Mouse (Mus musculus) stomach, embryonic 14.5 days (tissue): ENCODE data around the gene Arhgef28. TPM values are rescaled to one million over a fixed set of nuclear protein-coding genes. Genes with fewer than 3 reads are reported as not detected.
A peak's percentile ranks its signal among the peaks of the same experiment; 100 is the strongest.

Experiments used
- ATAC-seq: fragments of 200-750 bp; cut with Nextera tagmentation; 2 replicates; pipeline ENCODE4 v1.8.0; 2017; ENCODE audit warnings: low read depth, moderate TSS enrichment; ENCODE audit not compliant: insufficient number of reproducible peaks, insufficient read depth, low FRiP score
- H3K27ac ChIP-seq: fragments of 300-500 bp; sonication (generic); 2 replicates; pipeline ENCODE4 v1.5.1; 2014; ENCODE audit warnings: mild to moderate bottlenecking, low read length, moderate library complexity, mixed read lengths
- H3K27me3 ChIP-seq: fragments of 300-500 bp; sonication (generic); 2 replicates; pipeline ENCODE4 v1.6.1; 2014; ENCODE audit warnings: low read length, control low read depth, mixed read lengths; ENCODE audit not compliant: control insufficient read depth, insufficient read depth
- H3K36me3 ChIP-seq: fragments of 300-500 bp; sonication (generic); 2 replicates; pipeline ENCODE4 v1.6.1; 2014; ENCODE audit warnings: mild to moderate bottlenecking, control low read depth, low read length, moderate library complexity, mixed read lengths; ENCODE audit not compliant: control insufficient read depth, insufficient read depth
- H3K4me1 ChIP-seq: fragments of 300-500 bp; sonication (generic); 2 replicates; pipeline ENCODE4 v1.6.1; 2014; ENCODE audit warnings: low read length, control low read depth, mixed read lengths; ENCODE audit not compliant: control insufficient read depth, insufficient read depth
- H3K4me2 ChIP-seq: fragments of 300-500 bp; sonication (generic); replicated peaks from 2 replicates; pipeline ENCODE4 v1.6.1; 2014; ENCODE audit warnings: low read depth, low read length, control low read depth
- H3K4me3 ChIP-seq: fragments of 300-500 bp; sonication (generic); 2 replicates; pipeline ENCODE4 v1.5.1; 2014; ENCODE audit warnings: low read depth, low read length, control low read depth
- H3K9ac ChIP-seq: fragments of 300-500 bp; sonication (generic); replicated peaks from 2 replicates; pipeline ENCODE4 v1.6.1; 2014; ENCODE audit warnings: low read depth, mild to moderate bottlenecking, control low read depth, low read length, moderate library complexity, mixed read lengths
- H3K9me3 ChIP-seq: fragments of 300-500 bp; sonication (generic); 2 replicates; pipeline ENCODE4 v1.6.1; 2016; ENCODE audit warnings: low read depth, low read length, control low read depth; ENCODE audit not compliant: control insufficient read depth
- WGBS: fragments of 180-500 bp; shearing (Covaris S2); extraction: QIAGEN DNeasy Blood & Tissue Kit; methylation state at CpG from one replicate; pipeline ENCODE4 v1.1.7; 2014; 5-methylcytosine and 5-hydroxymethylcytosine counted together
- polyA plus RNA-seq: library from polyadenylated mRNA; unstranded; fragments of >200 nt; fragmentation: Nextera tagmentation; extraction: Ambion mirVana; gene quantifications from 2 replicates; pipeline ENCODE4 v1.2.1, GENCODE M21; 2014

The Arhgef28 gene
- polyA plus RNA-seq, 1 experiment from 2014 or later: 28.4 TPM

DNA sequence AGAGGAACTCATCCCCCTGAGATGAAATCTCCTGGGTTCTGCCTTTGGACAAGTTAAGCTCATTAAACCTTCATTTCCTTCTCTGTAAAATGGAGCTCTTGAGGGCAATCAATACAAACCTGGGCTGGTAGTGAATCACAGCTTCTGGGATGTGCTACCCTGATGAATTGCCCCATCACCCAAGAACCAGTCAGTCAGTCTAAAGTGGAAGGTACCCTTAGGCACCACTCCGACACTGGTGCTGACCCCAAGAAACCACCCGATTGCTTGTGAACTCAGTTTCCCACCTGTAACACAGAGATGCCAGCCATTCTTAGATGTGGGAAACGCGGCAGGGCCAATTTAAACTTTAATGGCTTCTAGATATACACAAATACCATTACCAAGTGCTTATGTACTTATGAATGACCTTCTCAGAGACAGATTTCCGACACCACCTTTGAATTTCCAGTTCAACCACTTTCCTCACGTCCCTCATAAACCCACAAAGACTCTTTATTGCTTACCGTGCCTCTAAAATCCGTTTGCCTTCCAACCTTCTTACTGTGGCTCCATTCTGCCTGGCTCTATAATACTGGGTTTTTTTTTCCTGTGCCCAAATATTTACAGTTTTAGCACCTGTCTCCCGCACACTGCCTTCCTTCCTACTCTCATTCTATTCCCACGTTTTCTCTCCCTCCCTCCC, 30.8 kb downstream of the Arhgef28 start:
- no peaks in the 10 kb centered on the region for H3K27me3 ChIP-seq
- no peak for ATAC-seq
- no peak overlapping the region for H3K4me3 ChIP-seq
- H3K9ac ChIP-seq: no peak overlapping the region
- H3K36me3 ChIP-seq: no peaks in the 10 kb centered on the region
- H3K27ac ChIP-seq: 0 out of 2 replicates have a peak overlapping the region, but pooled peaks have one; percentile 27
- no peaks in the 10 kb centered on the region for H3K4me1 ChIP-seq
- no peak overlapping the region for H3K4me2 ChIP-seq
- 46% methylated on average over 10 of the region's 10 CpGs for WGBS
- no peaks in the 10 kb centered on the region for H3K9me3 ChIP-seq

DNA sequence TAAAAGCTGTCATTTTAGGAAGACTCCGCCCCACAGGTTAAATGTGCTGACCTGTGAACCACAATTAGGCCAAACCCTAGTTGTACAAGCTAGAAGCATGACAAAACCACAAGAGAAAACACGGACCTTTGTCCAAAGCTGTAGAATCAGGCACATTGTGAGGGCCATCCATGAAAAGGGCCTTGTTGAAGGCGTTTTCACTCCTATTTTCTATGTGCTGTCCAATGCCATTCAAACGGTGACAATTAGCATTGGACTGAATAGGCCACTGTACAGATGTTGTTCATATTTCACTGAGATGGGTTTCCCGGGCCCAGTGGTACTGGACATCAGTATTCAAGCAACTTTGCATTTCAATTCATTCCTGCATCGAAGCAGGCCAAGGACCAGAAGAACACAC, 33.2 kb downstream of the Arhgef28 start:
- no peak overlapping the region for H3K9ac ChIP-seq
- H3K4me1 ChIP-seq: no peaks in the 10 kb centered on the region
- no peak overlapping the region for H3K27ac ChIP-seq
- H3K4me2 ChIP-seq: no peak overlapping the region
- no peaks in the 10 kb centered on the region for H3K36me3 ChIP-seq
- no peak overlapping the region for H3K4me3 ChIP-seq
- no peaks in the 10 kb centered on the region for H3K9me3 ChIP-seq
- 88% methylated on average over 6 of the region's 6 CpGs for WGBS
- no peak for ATAC-seq
- no peaks in the 10 kb centered on the region for H3K27me3 ChIP-seq

DNA sequence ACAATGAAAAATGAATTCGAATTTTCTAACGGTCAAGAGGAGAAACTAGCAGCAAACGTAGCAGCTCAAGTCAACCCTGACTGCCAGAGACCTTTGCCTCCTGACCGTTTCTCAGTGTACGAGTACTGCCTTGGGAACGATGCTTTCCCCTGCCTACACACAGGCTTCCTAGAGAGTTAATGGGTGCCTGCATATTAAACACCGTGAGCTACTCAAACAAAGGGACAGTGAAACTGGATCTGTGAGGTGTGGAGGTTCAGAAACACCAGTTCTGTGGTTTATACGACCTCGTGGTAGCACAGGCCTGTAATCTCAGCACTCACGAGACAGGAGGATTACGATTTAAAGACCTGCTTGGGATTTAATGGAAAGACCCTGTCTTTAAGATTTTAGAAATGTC, 33.9 kb downstream of the Arhgef28 start:
- WGBS: 64% methylated on average over 11 of the region's 11 CpGs
- no peaks in the 10 kb centered on the region for H3K36me3 ChIP-seq
- ATAC-seq: no peak

DNA sequence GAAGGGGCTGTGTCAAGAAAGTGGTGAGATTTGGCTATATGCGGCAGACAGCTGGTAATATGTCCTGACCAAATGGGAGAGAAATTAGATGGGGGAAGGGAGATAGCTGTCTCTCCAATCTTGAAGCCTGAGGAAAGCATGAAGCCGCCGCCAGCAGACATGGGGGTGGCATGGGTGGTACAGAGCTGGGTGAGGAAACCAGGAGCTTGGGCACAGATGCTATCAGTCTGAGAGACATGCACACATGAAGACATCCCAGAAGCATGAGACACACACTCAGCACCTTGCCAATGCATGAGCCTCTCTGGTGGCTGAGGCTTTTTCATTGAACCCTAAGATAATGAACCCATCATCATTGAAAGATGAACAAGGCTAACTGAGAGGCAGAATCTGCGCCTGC, 34.5 kb downstream of the Arhgef28 start:
- no peaks in the 10 kb centered on the region for H3K4me1 ChIP-seq
- H3K36me3 ChIP-seq: no peaks in the 10 kb centered on the region
- WGBS: 94% methylated on average over 4 of the region's 4 CpGs
- no peaks in the 10 kb centered on the region for H3K27me3 ChIP-seq
- H3K9ac ChIP-seq: no peak overlapping the region
- H3K4me3 ChIP-seq: no peak overlapping the region
- no peak for ATAC-seq
- no peak overlapping the region for H3K4me2 ChIP-seq
- H3K27ac ChIP-seq: no peak overlapping the region
- H3K9me3 ChIP-seq: no peaks in the 10 kb centered on the region

More for the DNA sequence above, 33.9 kb downstream of the Arhgef28 start:
- no peak overlapping the region for H3K4me2 ChIP-seq
- no peaks in the 10 kb centered on the region for H3K4me1 ChIP-seq
- H3K4me3 ChIP-seq: no peak overlapping the region
- H3K27ac ChIP-seq: no peak overlapping the region; the same call in 1 of the 2 replicates
- no peak overlapping the region for H3K9ac ChIP-seq
- no peaks in the 10 kb centered on the region for H3K27me3 ChIP-seq
- H3K9me3 ChIP-seq: no peaks in the 10 kb centered on the region

DNA sequence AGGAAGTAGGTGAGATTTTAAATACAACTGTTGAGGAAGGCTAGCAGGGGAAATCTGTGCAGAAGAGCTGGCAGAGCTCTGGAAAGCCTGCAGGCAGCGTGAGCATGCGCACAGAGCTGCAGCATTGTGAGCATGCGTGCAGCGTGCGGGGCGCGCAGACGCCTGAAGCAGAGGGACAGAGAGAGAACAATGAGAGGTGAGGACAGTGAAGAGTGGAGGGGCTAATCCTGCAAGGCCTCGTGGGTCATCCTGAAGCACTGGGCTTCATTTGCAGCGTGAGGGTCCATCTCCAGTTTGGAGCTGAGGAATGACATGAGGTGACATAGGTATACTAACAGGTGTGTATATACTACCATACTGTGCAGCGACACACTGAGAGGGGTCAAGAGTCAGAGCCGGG, 35.0 kb downstream of the Arhgef28 start:
- WGBS: 87% methylated on average over 12 of the region's 12 CpGs
- no peaks in the 10 kb centered on the region for H3K36me3 ChIP-seq
- no peak overlapping the region for H3K4me3 ChIP-seq
- no peak overlapping the region for H3K27ac ChIP-seq
- H3K27me3 ChIP-seq: no peaks in the 10 kb centered on the region
- ATAC-seq: no peak
- no peaks in the 10 kb centered on the region for H3K4me1 ChIP-seq
- H3K4me2 ChIP-seq: no peak overlapping the region
- H3K9ac ChIP-seq: no peak overlapping the region
- no peaks in the 10 kb centered on the region for H3K9me3 ChIP-seq

DNA sequence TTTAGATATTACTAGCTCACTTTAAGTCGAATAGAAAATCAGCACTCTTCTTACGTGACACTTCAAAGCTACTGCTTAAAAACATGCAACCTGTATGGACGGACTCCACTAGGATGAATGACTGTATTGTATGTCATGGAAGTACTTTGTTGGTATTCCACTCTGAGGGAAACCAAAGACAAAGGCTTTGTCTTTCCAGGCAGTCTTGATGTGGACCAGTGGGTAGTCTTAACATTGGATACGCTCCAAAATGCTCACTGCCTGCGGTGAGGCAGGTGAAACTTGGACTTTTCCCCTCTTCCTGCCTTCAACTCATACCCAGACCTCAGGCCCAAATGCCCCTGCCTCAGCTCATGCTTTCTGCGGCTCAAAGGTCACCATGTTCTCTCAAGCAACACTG, 41.4 kb downstream of the Arhgef28 start:
- no peak overlapping the region for H3K27ac ChIP-seq
- no peaks in the 10 kb centered on the region for H3K4me1 ChIP-seq
- H3K9ac ChIP-seq: no peak overlapping the region
- no peaks in the 10 kb centered on the region for H3K9me3 ChIP-seq
- no peak overlapping the region for H3K4me3 ChIP-seq
- H3K27me3 ChIP-seq: no peaks in the 10 kb centered on the region
- ATAC-seq: no peak
- WGBS: 80% methylated on average over 6 of the region's 6 CpGs
- H3K4me2 ChIP-seq: no peak overlapping the region
- no peaks in the 10 kb centered on the region for H3K36me3 ChIP-seq

DNA sequence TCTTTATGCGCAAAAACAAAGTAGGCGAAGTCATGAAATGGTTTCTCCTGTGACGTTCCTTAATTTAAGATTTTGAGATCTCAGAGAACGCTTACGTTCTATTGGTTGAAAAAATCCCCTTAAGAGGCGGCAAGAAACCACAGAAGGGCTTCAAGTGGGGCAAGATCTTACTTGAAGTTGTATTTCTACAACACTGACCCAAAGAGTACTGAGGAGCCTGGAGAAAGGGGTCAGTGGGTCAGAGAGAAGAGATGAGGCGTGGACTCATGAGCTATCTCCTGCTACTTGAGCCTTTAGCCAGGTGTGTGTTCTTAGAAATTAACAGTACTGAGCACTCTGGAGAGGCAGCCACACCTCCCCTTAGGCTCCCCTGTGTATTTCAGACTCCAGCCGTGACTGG, 44.7 kb downstream of the Arhgef28 start:
- no peak overlapping the region for H3K4me3 ChIP-seq

DNA sequence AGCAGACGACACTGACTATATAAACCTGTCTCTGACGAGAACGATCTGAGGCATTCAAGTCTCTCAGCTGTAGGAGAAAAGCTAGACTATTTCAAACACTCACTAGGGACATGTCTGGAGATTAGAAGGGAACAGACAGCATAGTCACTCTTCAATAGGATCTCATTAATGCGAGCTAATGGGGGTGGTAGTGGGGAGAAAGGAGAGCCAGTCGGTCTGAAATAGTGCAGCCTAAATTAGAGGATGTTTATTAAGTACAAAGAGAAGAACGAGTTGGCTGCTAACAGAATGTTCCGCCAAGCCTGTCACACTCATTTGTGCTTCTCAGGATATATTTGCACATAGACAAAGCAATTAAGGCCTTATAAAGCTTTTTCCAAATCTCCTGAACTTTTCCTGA, 49.6 kb downstream of the Arhgef28 start:
- Histone ChIP-seq H3K27me3 (no peaks in the 10 kb centered on the region), H3K4me2 (no peak overlapping the region), H3K36me3 (no peaks in the 10 kb centered on the region), H3K9ac (no peak overlapping the region), H3K4me3 (no peak overlapping the region), H3K4me1 (no peaks in the 10 kb centered on the region), H3K27ac (no peak overlapping the region), H3K9me3 (no peaks in the 10 kb centered on the region)
- no peak for ATAC-seq
- WGBS: 62% methylated on average over 7 of the region's 7 CpGs

More for the DNA sequence above, 44.7 kb downstream of the Arhgef28 start:
- no peaks in the 10 kb centered on the region for H3K36me3 ChIP-seq
- H3K4me2 ChIP-seq: no peak overlapping the region
- H3K9me3 ChIP-seq: no peaks in the 10 kb centered on the region
- no peak overlapping the region for H3K27ac ChIP-seq
- ATAC-seq: no peak
- WGBS: 94% methylated on average over 8 of the region's 8 CpGs
- H3K27me3 ChIP-seq: no peaks in the 10 kb centered on the region
- H3K9ac ChIP-seq: no peak overlapping the region
- no peaks in the 10 kb centered on the region for H3K4me1 ChIP-seq

DNA sequence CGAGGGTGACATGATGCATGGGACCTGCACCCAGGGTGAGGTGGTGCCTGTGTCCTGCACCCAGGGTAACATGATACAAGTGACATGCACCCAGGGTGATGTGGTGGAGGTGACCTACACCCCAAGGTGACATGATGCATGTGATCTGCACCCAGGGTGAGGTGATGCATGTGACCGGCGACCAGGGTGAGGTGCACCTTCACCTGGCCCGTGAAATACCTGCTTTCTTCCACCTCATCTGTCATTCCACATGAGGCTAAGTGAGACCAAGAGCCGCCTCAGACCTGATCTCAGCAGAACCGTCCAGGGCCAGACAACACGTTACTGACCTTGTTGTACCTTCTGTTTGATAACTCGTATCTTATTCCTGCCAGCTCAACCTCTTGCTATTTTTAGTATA, 53.5 kb downstream of the Arhgef28 start:
- no peaks in the 10 kb centered on the region for H3K9me3 ChIP-seq
- WGBS: 79% methylated on average over 8 of the region's 8 CpGs
- no peak overlapping the region for H3K9ac ChIP-seq
- ATAC-seq: no peak
- H3K27me3 ChIP-seq: no peaks in the 10 kb centered on the region
- no peak overlapping the region for H3K4me2 ChIP-seq
- H3K27ac ChIP-seq: no peak overlapping the region
- H3K36me3 ChIP-seq: no peaks in the 10 kb centered on the region
- 0 out of 2 replicates have a peak, but pooled peaks cover 3% of the 10 kb centered on the region for H3K4me1 ChIP-seq
- no peak overlapping the region for H3K4me3 ChIP-seq
